8 mouse cellular contexts compared by ENCODE assay signal in the genomic region with DNA sequence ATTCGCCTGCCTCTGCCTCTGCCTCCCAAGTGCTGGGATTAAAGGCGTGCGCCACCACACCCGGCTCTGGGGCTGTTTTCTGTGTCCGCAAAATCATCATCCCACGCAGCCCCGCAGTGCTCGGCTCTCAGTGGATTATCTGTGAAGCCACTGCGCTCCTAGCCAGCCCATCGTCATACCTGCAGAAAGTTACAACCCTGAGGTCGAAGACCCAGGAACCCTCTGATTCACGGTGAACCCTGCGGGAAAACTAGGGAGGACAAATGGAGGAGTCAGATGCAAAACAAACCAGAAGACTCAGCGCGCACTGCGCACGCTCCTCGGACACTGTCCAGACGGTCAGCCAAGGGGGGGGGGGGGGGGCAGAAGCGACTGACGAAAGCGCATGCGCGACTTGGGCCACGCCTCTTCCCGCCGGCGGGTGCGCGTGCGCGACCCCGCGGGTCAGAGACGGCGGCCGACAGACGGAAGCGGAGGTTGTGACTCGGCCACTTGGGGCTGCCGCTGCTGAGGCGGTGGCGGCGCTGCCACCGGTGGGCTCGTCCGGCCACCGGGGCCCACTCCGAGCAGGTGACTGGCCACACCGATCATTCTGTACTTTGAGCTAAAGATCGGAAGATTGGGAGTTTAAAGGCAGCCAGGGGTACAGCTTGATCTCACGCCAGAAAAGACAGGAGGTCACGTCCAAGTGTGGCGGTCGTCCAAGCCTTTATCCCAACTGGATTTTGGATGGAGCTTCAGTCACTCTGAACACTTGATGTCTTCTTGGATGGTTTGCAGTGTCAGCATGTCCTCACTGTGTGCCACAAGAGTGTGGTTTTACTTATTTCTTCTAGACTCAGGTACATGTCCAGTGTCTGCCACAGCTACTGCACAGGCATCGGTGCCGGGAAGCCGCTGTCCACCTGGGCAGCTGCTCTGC. TPM values are rescaled to one million over a fixed set of nuclear protein-coding genes. Genes with fewer than 3 reads are reported as not detected.
DNase-seq lines count a peak whose midpoint lies in the region; ATAC-seq and TF ChIP-seq lines count a peak whose summit lies in the region.

Gene Acad12, minus strand, starts transcription at position 347 of the 922 bp plus-strand sequence.

- no peaks in the 10 kb centered on the region for H3K9me3 ChIP-seq in lung, embryonic 14.5 days (ENCODE audit: low read depth, low read length)

- peaks cover 4% of the 10 kb centered on the region; the same call in 1 of the 2 replicates for H3K36me3 ChIP-seq in lung, embryonic 14.5 days (ENCODE audit: insufficient read depth)

- H3K27ac ChIP-seq in layer of hippocampus, adult 2 months: peak within 1 kb of the TSS; percentile 98
- H3K27ac ChIP-seq in lung, embryonic 14.5 days (ENCODE audit: low read depth): peak within 1 kb of the TSS; percentile 60
- H3K27ac ChIP-seq in olfactory bulb, adult 2 months (ENCODE audit: insufficient read depth, low read depth, low read length): peak within 1 kb of the TSS; percentile 92

- H3K9ac ChIP-seq in lung, embryonic 14.5 days: peak within 1 kb of the TSS; percentile 79

- peak; percentile 93 for DNase-seq in MN1 (ENCODE audit: low spot score)
- DNase-seq in cerebellum, adult 8-10 months: peak; percentile 85
- peak; percentile 82 for DNase-seq in forelimb bud, embryonic 11.5 days (ENCODE audit: low read depth, low spot score)
- peak; percentile 87 for DNase-seq in heart, postnatal 4 days
- peak; percentile 63 to 74 for DNase-seq in layer of hippocampus, adult 2 months (ENCODE audit: low spot score in 2 of 2)
- DNase-seq in lung, embryonic 14.5 days: peak; percentile 95
- DNase-seq in thymus, adult 18-20 months: peak; percentile 55 to 56

- under 1% methylated on average over 57 of the region's 58 CpGs for WGBS in lung, embryonic 14.5 days
- WGBS in olfactory bulb, adult 2 months: under 1% methylated on average over 46 of the region's 58 CpGs

- peaks cover 2% of the 10 kb centered on the region; the same call in 1 of the 2 replicates for H3K4me1 ChIP-seq in lung, embryonic 14.5 days (ENCODE audit: insufficient read depth)
- no peaks in the 10 kb centered on the region for H3K4me1 ChIP-seq in olfactory bulb, adult 2 months (ENCODE audit: control insufficient read depth, insufficient read depth, low read length)

- H3K4me2 ChIP-seq in lung, embryonic 14.5 days: peak within 1 kb of the TSS; percentile 72

- no peaks in the 10 kb centered on the region for H3K27me3 ChIP-seq in lung, embryonic 14.5 days (ENCODE audit: insufficient read depth, low read length)

- TF ChIP-seq CTCF in layer of hippocampus, adult 2 months (conservative IDR thresholded peaks at IDR 0.05): peak; percentile 12; the same call in 1 of the 2 replicates
- no peak for TF ChIP-seq CTCF in lung, embryonic 14.5 days (IDR thresholded peaks at IDR 0.05; ENCODE audit: low read depth)
- no peak for TF ChIP-seq CTCF in olfactory bulb, adult 2 months (IDR thresholded peaks at IDR 0.05; ENCODE audit: insufficient read depth, low read depth, low read length)

- peak; percentile 88 for ATAC-seq in lung, embryonic 14.5 days (ENCODE audit: insufficient read depth)

- H3K4me3 ChIP-seq in layer of hippocampus, adult 2 months: peak within 1 kb of the TSS; percentile 77
- peak within 1 kb of the TSS; percentile 69 for H3K4me3 ChIP-seq in lung, embryonic 14.5 days (ENCODE audit: low read depth, low read length)
- H3K4me3 ChIP-seq in olfactory bulb, adult 2 months (ENCODE audit: insufficient read depth, low read depth, low read length): peak within 1 kb of the TSS; percentile 80

- TF ChIP-seq POLR2A in olfactory bulb, adult 2 months (IDR thresholded peaks at IDR 0.05; ENCODE audit: insufficient read depth, low read depth, low read length): peak; percentile 98

RNA-seq across cellular contexts. Expression of gene Acad12, which starts in this region (rescaled TPM):
- 10 to 100 TPM; 21.0 to 21.2 TPM for total RNA-seq in heart, postnatal 4 days (2021)
- total RNA-seq in layer of hippocampus, adult 2 months (2021): 1 to 10 TPM; 5.5 to 6.8 TPM
- 1.7 and 1.8 TPM in 2 replicates for polyA plus RNA-seq in lung, embryonic 14.5 days (2014; fragmentation: Nextera tagmentation; extraction: Ambion mirVana)
- not detected in 2 replicates for polyA plus RNA-seq in olfactory bulb, adult 2 months (2012; ENCODE audit: insufficient read depth, insufficient read length, low replicate concordance, missing spikeins)

Comparison
In these comparisons a context has a peak if more than half of its experiments do, and no peak if none do; other contexts are left out.
1. Peak in every context shown above with its lines: DNase-seq, ATAC-seq, H3K4me3 ChIP-seq and H3K27ac ChIP-seq.